Mouse (Mus musculus): ENCODE results near the gene Mst1r. TPM values are rescaled to one million over a fixed set of nuclear protein-coding genes. Genes with fewer than 3 reads are reported as not detected.

Mst1r gene
- total and polyA plus RNA-seq, 3 experiments: not detected

GRCm38 (mm10) chr9:107936831-107937230 is 30.2 kb downstream of the Mst1r start:
- Histone ChIP-seq H3K27ac (ENCODE audit: insufficient read depth, low read depth) (no peak overlapping the region), H3K79me2 (replicated peaks; ENCODE audit: control insufficient read depth, extremely low read depth, insufficient read depth, poor library complexity, severe bottlenecking) (no peaks in the 10 kb centered on the region), H3K27me3 (replicated peaks) (peaks cover 97% of the 10 kb centered on the region), H3K4me1 (ENCODE audit: control insufficient read depth in 1 of 2, insufficient read depth in 2 of 2) (peaks cover 6 to 16% of the 10 kb centered on the region in 2 experiments), H3K4me2 (ENCODE audit: insufficient read depth, low read depth, poor library complexity, severe bottlenecking) (no peak overlapping the region), H3K36me3 (replicated peaks in 1 of 2; ENCODE audit: control insufficient read depth in 1 of 2, insufficient read depth in 1 of 2, low read length in 1 of 2) (no peaks in the 10 kb centered on the region), H3K4me3 (replicated peaks in 1 of 3; ENCODE audit: low read depth in 2 of 3, low read length in 2 of 3, poor library complexity in 1 of 3) (no peak overlapping the region), H3K9me3 (replicated peaks; ENCODE audit: low read length) (no peaks in the 10 kb centered on the region), H3K9ac (ENCODE audit: insufficient read depth, low read depth) (no peak overlapping the region)
- in situ Hi-C loops (cut with MboI; ENCODE audit: low pct_ligation_motif_present, low pct_unique_long_range_greater_than_20kb, low sequenced_read_pairs): no loop called here
- no peak for TF ChIP-seq KAT2A (IDR thresholded peaks at IDR 0.05; ENCODE audit: insufficient replicate concordance, low read length)
- TF ChIP-seq ZNF384 (IDR thresholded peaks at IDR 0.05; ENCODE audit: low read depth, low read length): no peak
- TF ChIP-seq POLR2A (IDR thresholded peaks at IDR 0.05; ENCODE audit: low read depth, low read length): no peak
- no peak for TF ChIP-seq USF2 (conservative IDR thresholded peaks at IDR 0.05; ENCODE audit: low read depth, low read length)
- no peak for TF ChIP-seq MEF2A (IDR thresholded peaks at IDR 0.05; ENCODE audit: borderline replicate concordance, low read depth, low read length)
- no peak for TF ChIP-seq BHLHE40 (IDR thresholded peaks at IDR 0.05; ENCODE audit: low read depth, low read length)
- TF ChIP-seq MAZ (IDR thresholded peaks at IDR 0.05; ENCODE audit: low read depth, low read length): no peak
- TF ChIP-seq MAFK (IDR thresholded peaks at IDR 0.05; ENCODE audit: insufficient replicate concordance, low read length): no peak
- no peak for TF ChIP-seq SMC3 (IDR thresholded peaks at IDR 0.05; ENCODE audit: low read depth, low read length)
- no peak for TF ChIP-seq ZKSCAN1 (IDR thresholded peaks at IDR 0.05; ENCODE audit: borderline replicate concordance, low read depth, low read length)
- no peak for TF ChIP-seq RAD21 (IDR thresholded peaks at IDR 0.05; ENCODE audit: low read depth, low read length)
- no peak for TF ChIP-seq POLR2AphosphoS2 (IDR thresholded peaks at IDR 0.05; ENCODE audit: low read depth, low read length)
- TF ChIP-seq E2F4 (IDR thresholded peaks at IDR 0.05; ENCODE audit: insufficient replicate concordance, low read depth, low read length): no peak
- no peak for TF ChIP-seq PAX5 (IDR thresholded peaks at IDR 0.05; ENCODE audit: low read length)
- no peak for TF ChIP-seq SIN3A (IDR thresholded peaks at IDR 0.05; ENCODE audit: low read length)
- no peak for TF ChIP-seq TBP (conservative IDR thresholded peaks at IDR 0.05; ENCODE audit: low read depth, low read length)
- no peak for TF ChIP-seq ZC3H11A (IDR thresholded peaks at IDR 0.05; ENCODE audit: low read depth, low read length)
- TF ChIP-seq JUND (conservative IDR thresholded peaks at IDR 0.05; ENCODE audit: low read depth, low read length): no peak
- TF ChIP-seq TCF12 (IDR thresholded peaks at IDR 0.05; ENCODE audit: low read depth, low read length): no peak
- dilution Hi-C loops (cut with MboI; ENCODE audit: extremely low pct_ligation_motif_present, extremely low pct_unique_long_range_greater_than_20kb, low sequenced_read_pairs): no loop called here
- no peak for DNase-seq (ENCODE audit: extremely low read depth)

DNA sequence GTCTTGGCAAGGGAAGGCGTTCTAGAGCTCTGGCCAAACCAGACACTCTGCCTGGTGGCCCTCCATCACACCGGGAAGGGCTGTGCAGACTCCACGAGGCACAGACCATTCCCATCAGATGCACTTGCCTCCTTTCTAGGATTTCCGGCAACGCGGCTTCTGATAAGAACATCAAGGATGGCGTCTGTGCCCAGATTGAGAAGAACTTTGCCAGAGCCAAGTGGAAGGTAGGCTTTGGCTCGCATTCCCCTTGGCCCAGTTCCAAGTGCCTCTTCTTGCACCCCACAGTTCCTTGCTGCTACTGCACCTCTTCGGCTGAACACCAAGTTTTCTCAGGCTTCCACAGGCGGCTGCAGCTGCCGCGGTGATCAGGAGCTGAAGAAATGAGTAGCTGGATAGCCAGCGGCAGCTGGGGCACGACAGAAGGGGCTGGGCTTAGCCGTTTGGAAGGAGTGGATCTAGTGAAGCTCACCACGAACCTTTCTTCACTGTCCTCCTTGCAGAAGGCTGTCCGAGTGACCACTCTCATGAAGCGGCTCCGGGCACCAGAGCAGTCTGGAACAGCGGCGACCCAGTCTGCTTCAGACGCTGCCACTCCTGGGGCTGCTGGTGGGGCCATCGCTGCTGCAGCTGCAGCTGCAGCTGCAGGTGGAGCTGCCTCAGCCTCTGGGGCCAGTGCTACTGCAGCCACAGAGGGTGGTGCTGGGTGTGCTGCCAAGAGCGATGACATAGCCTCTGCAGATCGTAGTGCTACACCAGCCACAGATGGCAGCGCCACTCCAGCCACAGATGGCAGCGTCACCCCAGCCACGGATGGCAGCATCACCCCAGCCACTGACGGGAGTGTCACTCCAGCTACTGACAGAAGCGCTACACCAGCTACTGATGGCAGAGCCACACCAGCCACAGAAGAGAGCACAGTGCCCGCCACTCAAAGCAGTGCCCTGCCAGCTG is 40.8 kb downstream of the Mst1r start:
- in situ Hi-C loops (cut with MboI; ENCODE audit: low pct_ligation_motif_present, low pct_unique_long_range_greater_than_20kb, low sequenced_read_pairs): no loop called here

More for the DNA sequence above, 40.8 kb downstream of the Mst1r start:
- Histone ChIP-seq H3K79me2 (replicated peaks; ENCODE audit: control insufficient read depth, extremely low read depth, insufficient read depth, poor library complexity, severe bottlenecking) (peaks cover 16% of the 10 kb centered on the region), H3K9ac (ENCODE audit: insufficient read depth, low read depth) (no peak overlapping the region), H3K27me3 (replicated peaks) (peaks cover 57% of the 10 kb centered on the region), H3K4me3 (replicated peaks in 1 of 3; ENCODE audit: low read depth in 2 of 3, low read length in 2 of 3, poor library complexity in 1 of 3) (no peak overlapping the region), H3K27ac (ENCODE audit: insufficient read depth, low read depth) (no peak overlapping the region), H3K4me1 (ENCODE audit: control insufficient read depth in 1 of 2, insufficient read depth in 2 of 2) (peaks cover 13 to 38% of the 10 kb centered on the region in 2 experiments), H3K9me3 (replicated peaks; ENCODE audit: low read length) (peaks cover 7% of the 10 kb centered on the region), H3K36me3 (replicated peaks in 1 of 2; ENCODE audit: control insufficient read depth in 1 of 2, insufficient read depth in 1 of 2, low read length in 1 of 2) (no peaks in the 10 kb centered on the region), H3K4me2 (ENCODE audit: insufficient read depth, low read depth, poor library complexity, severe bottlenecking) (no peak overlapping the region)
- DNase-seq (ENCODE audit: extremely low read depth): no peak
- dilution Hi-C loops (cut with MboI; ENCODE audit: extremely low pct_ligation_motif_present, extremely low pct_unique_long_range_greater_than_20kb, low sequenced_read_pairs): no loop called here
- TF ChIP-seq ZMIZ1 (IDR thresholded peaks at IDR 0.05; ENCODE audit: low read depth, low read length): no peak
- no peak for TF ChIP-seq UBTF (IDR thresholded peaks at IDR 0.05; ENCODE audit: low read depth, low read length)
- TF ChIP-seq MAX (IDR thresholded peaks at IDR 0.05; ENCODE audit: low read length): no peak
